Mouse (Mus musculus): ENCODE measurements around the gene Zfp445. TPM values are rescaled to one million over a fixed set of nuclear protein-coding genes. Genes with fewer than 3 reads are reported as not detected.

Zfp445 gene
- polyA plus RNA-seq, 1 experiment from 2014 or later, result 70.8 TPM

Other genes starting within 250 kb of the Zfp445 start
- not detected in 2 replicates for gene Topaz1, start 118.7 kb downstream of the Zfp445 start, polyA plus RNA-seq (2015; fragmentation: Nextera tagmentation; extraction: Ambion mirVana)
- gene Tcaim, start 60.5 kb downstream of the Zfp445 start, polyA plus RNA-seq (2015; fragmentation: Nextera tagmentation; extraction: Ambion mirVana), result 5.2 and 6.3 TPM in 2 replicates
- 0.39 and 0.44 TPM in 2 replicates for gene Gm35549, start 22.0 kb downstream of the Zfp445 start, polyA plus RNA-seq (2015; fragmentation: Nextera tagmentation; extraction: Ambion mirVana)
- gene Zkscan7, start 19.7 kb upstream of the Zfp445 start, polyA plus RNA-seq (2015; fragmentation: Nextera tagmentation; extraction: Ambion mirVana), result 5.0 TPM in 2 replicates
- gene Zfp105, start 57.1 kb upstream of the Zfp445 start, polyA plus RNA-seq (2015; fragmentation: Nextera tagmentation; extraction: Ambion mirVana), result 24.0 and 25.2 TPM in 2 replicates
- gene 1110059G10Rik, start 85.0 kb upstream of the Zfp445 start, polyA plus RNA-seq (2015; fragmentation: Nextera tagmentation; extraction: Ambion mirVana), result 26.8 and 33.1 TPM in 2 replicates
- 59.3 and 60.1 TPM in 2 replicates for gene Kif15, start 85.0 kb upstream of the Zfp445 start, polyA plus RNA-seq (2015; fragmentation: Nextera tagmentation; extraction: Ambion mirVana)
- gene Tmem42, start 155.3 kb upstream of the Zfp445 start, polyA plus RNA-seq (2015; fragmentation: Nextera tagmentation; extraction: Ambion mirVana), result 19.9 and 20.9 TPM in 2 replicates
- 0.41 and 0.70 TPM in 2 replicates for gene Tgm4, start 168.7 kb upstream of the Zfp445 start, polyA plus RNA-seq (2015; fragmentation: Nextera tagmentation; extraction: Ambion mirVana)
- gene Zdhhc3, start 247.2 kb upstream of the Zfp445 start, polyA plus RNA-seq (2015; fragmentation: Nextera tagmentation; extraction: Ambion mirVana), result 73.2 and 75.9 TPM in 2 replicates
- gene Exosc7, start 247.2 kb upstream of the Zfp445 start, polyA plus RNA-seq (2015; fragmentation: Nextera tagmentation; extraction: Ambion mirVana), result 125 and 133 TPM in 2 replicates

Data from kidney, embryonic 15.5 days (tissue).